Mouse (Mus musculus): ENCODE data around the gene Myo7a.

DNA sequence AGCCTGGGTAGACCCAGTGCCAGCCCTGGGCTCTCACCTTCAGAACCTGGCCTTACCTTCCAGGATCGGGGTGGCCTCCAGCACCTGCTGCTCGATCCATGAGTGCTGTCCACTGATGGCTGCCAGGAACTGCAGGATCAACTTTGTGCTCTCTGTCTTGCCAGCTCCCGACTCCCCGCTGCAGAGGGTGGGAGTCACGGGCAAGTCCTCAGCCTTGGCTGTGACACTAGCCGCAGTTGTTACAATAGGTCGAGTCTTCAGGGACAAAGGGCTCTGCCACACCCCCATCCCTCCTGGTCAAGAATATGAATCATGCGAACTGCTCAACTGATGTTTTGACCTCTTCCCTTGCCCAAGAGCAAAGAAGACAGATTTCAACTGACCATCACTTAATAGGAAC is 21.8 kb downstream of the Myo7a start:
- TF ChIP-seq POLR2A (IDR thresholded peaks at IDR 0.05; ENCODE audit: control insufficient read depth, low read depth, low read length) (no peak), CTCF (IDR thresholded peaks at IDR 0.05; ENCODE audit: control insufficient read depth, insufficient read depth, insufficient replicate concordance, low read depth, low read length) (no peak)
